Mouse (Mus musculus) layer of hippocampus, adult 9-11 months (tissue): ENCODE measurements around the gene Gfra1.

Source experiments
- DNase-seq: peaks from one replicate; pipeline ENCODE4 v3.0.0; 2022

Gene Gfra1

GRCm38 (mm10) chr19:58315681-58316080 lies 140.0 kb downstream of the Gfra1 start:
- no peak for DNase-seq

DNA sequence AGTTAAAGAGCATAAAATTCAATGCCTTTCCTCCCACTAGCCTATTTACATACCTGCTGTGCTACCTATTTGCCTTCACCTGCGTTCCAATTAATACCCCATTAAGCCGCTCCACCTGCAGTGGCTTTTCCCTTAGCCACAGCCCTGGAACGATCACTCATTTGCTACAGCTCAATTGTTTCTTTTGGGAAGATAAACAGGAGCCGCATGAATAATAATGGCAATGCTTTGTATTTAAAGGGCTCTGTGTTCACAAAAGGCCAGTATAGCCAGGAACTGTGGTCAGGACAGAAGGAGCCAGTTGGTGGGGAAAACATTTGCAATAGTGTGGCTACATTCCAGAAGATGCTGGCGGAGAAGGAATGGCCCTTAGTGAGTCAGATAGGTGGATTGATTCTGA lies 141.1 kb downstream of the Gfra1 start:
- DNase-seq, result no peak

DNA sequence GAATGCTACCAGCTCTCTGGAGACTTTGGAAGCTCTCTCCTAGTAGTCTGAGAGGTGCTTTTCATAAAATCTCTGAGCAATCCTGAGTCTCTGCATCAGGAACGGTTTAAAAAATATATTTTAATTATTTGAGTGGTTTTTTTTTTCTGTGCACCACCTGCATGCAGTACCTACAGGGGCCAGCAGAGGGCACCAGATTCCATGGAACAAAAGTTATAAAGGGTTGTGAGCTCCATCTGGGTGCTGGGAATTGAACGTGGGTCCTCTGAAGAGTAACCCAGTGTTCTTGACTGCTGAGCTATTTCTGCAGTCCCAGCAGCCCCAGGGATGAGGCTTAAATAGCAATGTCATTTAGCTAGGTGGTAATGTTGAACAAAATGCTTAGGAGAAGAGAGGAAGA lies 141.9 kb downstream of the Gfra1 start:
- DNase-seq, result no peak

- DNase-seq, result no peak
Observed at GRCm38 (mm10) chr19:58312492-58312891, 143.2 kb downstream of the Gfra1 start.

- no peak for DNase-seq
Observed at GRCm38 (mm10) chr19:58310334-58311315, 145.1 kb downstream of the Gfra1 start.

DNA sequence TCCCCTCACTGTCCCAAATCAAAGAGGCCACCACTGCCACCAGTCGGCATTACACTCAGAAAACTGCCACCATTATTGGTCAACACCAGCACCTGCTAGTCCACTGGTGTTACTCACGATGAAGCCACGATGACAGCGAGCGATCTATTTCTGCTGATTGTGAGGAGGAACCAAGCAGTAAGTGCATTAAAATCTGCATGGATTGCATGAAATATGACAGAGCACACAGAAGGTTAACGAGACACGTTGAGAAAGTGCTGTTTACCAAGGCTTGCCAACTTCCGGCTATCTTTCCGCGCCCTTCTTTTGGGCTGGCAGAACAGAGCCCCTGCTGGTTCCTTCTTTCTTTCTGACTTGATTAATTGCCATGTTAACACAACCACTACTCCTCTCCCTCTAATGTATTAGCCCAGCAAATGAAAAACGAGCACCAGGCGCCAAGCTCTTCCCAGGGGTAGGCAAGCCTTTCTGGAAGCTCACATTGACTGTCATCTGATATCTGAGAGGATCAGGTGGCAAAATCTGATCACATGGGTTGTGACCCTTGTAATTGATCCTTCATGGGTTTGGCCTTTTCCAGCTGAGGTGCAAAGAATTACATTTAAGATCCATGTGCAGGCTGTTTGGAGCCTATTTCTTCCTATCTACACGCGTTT lies 146.0 kb downstream of the Gfra1 start:
- DNase-seq, result no peak

- DNase-seq, result peak; percentile 13
Observed at GRCm38 (mm10) chr19:58301105-58301504, 154.6 kb downstream of the Gfra1 start.

DNA sequence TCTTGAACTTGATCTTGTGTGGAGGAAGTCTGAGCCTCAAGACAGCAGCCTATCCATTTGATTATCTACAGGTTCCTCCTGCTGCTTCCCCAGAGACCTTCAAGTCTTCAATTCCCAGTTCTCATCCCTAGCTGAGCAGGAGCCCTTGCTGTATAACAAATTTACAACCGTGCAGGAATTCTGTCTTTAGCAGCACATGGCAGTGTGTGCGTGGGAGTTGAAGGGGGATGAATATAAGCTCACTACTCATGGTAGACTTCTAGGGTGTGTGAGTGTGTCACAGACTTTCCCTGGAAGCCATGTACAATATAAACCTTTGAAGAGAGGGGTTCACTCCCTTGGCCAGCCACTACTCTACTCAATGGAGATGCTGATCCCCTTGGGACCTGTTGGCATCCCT lies 157.8 kb downstream of the Gfra1 start:
- peak; percentile 12 for DNase-seq

DNA sequence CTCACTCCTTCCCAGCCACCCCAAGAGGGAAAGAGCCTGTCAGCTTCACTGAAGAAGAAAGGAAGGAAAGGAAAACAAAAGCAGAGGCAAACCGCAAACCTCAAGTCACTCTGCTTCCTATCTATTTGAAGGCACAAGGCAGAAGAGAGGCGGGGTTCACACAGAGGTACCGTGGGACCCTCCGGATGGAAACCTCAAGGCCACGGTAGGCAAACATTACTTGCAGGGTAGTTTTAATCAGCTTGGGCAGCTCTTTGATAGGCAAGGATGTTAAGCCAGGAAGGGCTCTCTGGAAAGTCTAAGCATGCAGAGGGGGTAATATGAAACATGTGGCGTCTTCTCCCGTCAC lies 158.9 kb downstream of the Gfra1 start:
- DNase-seq, result no peak

- peak; percentile 39 for DNase-seq
Observed at GRCm38 (mm10) chr19:58295986-58296841, 159.5 kb downstream of the Gfra1 start.

DNA sequence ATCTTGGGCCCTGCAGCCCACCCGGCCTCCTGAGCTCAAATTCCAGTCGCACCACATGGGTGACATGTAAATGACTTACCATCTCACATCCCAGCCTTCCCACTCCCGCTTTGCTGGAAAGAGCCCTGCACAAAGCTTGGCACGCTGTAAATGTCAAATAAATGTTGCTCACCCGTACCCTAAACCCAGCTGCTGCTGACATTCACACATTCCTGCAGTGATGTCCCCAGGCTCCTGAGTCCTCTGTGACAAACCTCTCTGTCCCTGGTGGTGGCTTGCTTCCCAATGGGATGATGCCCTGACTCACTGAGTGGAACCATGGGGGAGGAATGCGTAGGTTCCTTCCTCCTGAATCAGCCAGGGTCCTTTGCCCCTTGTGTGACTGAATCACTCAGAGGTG lies 167.6 kb downstream of the Gfra1 start:
- peak; percentile 9 for DNase-seq

DNA sequence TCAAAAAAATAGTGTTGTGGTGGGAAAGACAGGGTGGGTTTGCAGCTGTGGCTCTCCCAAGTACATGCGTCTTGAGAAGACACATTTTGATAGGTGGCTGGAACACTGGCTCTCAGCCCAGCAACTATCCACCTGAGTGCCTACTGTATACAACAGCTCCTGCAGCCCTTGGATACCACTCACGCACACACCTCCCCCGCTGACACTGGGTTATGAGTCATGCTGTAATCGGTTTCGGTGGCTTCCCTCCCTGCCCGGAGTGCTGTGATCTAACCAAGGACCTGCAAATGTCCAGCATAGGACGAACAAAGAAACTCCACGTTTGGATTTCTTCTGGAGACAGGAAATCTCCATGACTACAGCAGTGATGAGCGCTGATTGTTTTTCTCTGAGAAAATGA lies 180.4 kb downstream of the Gfra1 start:
- no peak for DNase-seq

DNA sequence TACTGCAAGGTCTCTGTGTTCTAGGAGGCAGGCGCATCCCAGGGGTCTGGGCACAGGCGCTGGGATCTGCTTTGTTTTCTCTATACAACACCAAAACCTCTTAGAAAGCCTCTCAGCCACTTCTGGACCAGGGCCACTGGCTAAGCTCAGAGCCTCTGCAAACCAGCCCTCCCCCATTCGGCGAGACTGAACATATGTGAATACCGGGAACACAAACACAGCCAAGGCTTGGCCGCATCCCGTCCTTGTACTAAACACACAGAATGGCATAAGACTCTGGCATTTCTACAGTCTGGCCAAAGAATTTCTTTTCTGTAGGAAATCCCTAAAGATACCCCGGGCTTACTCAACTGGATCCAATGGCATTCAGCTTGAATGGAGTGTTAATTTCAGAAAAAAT lies 183.9 kb downstream of the Gfra1 start:
- DNase-seq, result peak; percentile 21

- peak; percentile 18 for DNase-seq
Observed at GRCm38 (mm10) chr19:58270778-58271177, 184.9 kb downstream of the Gfra1 start.

DNA sequence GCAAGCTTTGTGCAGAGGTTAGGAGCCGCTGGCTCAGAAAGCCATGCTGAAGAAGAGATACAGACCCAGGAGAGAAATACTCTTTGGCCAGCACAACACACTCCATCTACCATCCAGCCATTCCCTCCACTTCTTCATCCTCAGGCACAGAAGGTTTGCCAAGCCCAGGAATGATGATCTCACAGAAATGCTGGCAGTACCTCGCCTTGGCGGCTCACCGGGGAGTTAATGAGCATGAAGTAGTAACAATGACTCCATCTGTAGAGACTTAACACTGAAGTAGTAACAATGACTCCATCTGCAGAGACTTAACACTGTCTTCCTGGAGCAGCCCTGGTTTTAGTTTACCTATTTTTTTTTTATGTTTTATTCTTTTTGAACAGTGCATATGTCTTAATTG lies 187.2 kb downstream of the Gfra1 start:
- peak; percentile 24 for DNase-seq

GRCm38 (mm10) chr19:58266600-58266999 lies 189.1 kb downstream of the Gfra1 start:
- no peak for DNase-seq

GRCm38 (mm10) chr19:58260934-58261333 lies 194.8 kb downstream of the Gfra1 start:
- DNase-seq, result no peak

GRCm38 (mm10) chr19:58259250-58259649 lies 196.5 kb downstream of the Gfra1 start:
- DNase-seq, result no peak

- DNase-seq, result no peak
Observed at GRCm38 (mm10) chr19:58256485-58256884, 199.2 kb downstream of the Gfra1 start.

GRCm38 (mm10) chr19:58255394-58255793 lies 200.3 kb downstream of the Gfra1 start:
- peak; percentile 36 for DNase-seq

DNA sequence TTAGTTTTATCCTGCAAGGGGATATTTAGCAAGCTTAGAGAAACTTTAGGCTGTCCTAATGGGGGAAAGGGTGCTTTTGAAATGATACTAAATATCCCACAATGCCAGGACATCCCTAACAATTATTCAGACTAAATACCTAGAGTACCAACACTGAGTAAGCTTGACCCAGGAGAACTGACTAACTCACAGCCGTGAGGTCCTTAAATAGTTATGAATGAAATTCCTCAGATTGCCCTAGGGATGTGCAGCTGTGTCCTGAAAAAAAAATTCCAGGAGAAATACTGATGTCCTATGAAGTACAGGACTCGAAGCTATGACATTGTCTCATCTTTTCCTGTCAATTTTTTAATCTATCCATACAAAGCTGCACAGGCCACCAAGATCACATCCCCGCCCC lies 201.5 kb downstream of the Gfra1 start:
- DNase-seq, result no peak

DNA sequence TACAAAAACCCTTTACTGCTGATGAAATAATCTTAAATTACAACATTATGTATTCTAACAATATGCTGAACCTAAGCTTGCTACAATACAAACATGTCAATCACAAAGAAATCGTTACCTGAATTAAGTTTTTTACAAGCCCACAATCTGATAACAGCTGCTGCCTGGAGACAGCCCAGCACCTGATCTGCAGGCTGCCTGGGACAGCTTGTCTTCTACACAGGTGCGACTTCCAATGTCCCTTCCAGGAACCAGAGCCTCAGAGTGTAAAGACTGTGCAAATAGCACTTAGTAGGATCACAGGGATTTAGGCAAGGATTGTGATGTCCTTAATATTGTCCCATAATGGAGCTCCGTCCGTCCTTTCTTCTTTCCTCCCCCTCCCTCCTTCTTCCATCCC lies 204.0 kb downstream of the Gfra1 start:
- DNase-seq, result no peak

DNA sequence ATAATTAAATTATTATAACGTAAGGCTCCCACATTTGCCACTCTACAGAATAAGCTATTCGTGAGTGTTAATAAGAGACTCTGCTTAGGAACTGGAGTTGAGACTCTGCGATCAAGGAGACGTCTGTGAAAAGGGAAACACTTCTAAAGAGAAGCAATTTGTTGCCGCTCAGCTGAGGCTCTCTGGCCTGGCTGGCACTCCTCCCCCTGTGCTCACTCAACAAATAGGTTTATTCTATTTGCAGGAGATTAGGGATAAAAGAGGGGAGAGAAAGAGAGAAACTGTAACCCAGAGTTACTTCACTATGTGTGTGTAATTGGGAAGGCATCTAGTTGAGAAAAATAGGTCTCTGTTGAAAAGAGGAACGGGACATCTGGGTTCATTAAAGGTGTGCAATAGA lies 204.6 kb downstream of the Gfra1 start:
- no peak for DNase-seq
